Mouse (Mus musculus): Measurements from ENCODE around the gene Phf21a.
"Not testable (repeated sequence)": the region's sequence is repeated elsewhere in the genome, so short reads cannot be mapped to it uniquely, and the experiment has no call there.

Gene Phf21a

GRCm38 (mm10) chr2:92082196-92082595, 10.7 kb upstream of the Phf21a start:
- no peak for DNase-seq (ENCODE audit: low spot score in 2 of 2)

DNA sequence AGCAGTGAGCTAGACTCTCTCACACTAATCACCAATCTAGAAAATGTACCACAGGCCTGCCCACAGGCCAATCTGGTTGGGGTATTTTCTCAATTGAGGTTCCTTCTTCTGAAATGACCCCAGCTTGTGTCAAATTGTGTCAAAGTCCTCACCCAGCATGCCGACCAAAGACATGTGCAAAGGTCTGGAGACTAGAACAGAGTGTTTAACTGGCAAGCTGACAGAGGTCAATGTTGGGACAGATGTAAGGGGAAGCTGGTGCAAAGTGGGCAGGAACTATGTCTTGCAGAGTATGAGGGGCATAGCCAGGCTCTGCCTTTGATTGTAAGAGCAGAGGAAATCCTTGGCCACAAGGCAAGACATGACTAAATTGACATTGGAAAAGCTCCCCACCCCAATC, 7.2 kb upstream of the Phf21a start:
- no peak for DNase-seq (ENCODE audit: low spot score in 2 of 2)

DNA sequence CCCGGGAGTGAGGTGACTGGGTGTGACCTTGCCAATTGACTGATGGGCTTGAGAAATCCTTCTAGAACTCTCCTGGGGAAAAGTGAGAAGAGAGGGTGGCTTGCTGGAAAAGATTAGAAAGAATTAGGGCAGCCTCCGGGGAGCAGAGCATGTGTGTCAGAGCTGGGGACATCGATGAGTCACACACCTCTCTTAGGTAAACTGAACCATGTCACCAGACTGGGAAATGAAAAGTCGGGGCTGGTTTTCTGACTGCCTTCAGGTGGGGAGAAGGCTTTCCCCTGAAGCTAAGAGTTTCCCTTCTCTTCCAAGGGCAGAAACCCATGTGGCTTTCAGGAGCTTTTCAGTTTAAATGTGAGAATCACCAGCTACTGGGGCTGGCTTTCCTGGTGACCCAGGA, 5.9 kb upstream of the Phf21a start:
- no peak for DNase-seq (ENCODE audit: low spot score in 2 of 2)

DNA sequence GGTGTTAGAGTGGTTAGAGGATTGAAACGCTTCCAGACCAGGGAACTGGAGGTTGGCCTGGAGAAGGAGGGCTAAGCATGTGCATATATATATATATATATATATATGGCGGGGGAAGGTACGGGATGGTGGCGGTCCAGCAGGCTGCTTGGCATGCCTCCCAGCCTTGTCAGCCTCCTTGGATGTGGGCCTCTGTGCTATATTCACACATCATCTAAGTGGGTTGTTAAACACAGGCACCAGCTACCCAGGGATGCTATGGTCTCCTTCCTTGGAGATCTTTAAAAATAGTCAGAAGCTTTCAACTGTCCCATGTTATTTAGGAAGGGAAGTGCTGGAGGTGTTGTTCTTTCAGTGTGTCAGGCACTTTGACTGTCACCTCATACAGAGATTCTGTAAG, 3.1 kb upstream of the Phf21a start:
- no peak for DNase-seq (ENCODE audit: low spot score in 2 of 2)

DNA sequence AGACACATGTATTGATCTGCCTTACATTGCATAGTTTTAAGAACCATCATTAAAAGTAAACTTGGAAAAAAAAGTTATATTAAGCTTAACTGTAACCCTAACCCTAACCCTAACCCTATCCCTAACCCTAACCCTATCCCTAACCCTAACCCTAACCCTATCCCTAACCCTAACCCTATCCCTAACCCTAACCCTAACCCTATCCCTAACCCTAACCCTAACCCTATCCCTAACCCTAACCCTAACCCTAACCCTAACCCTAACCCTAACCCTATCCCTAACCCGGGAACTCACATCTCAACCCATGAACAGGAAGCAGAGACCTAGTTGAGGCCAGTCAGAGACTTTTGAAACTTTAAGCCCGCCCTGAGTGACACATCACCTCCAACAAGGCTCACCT, 586 bp downstream of the Phf21a start:
- not testable (repeated sequence) for DNase-seq (ENCODE audit: low spot score in 2 of 2)

- no peak for DNase-seq (ENCODE audit: low spot score in 2 of 2)
Observed at GRCm38 (mm10) chr2:92094078-92094477, 1.2 kb downstream of the Phf21a start.

- DNase-seq (ENCODE audit: low spot score in 2 of 2) = no peak
Observed at GRCm38 (mm10) chr2:92100768-92101167, 7.9 kb downstream of the Phf21a start.

GRCm38 (mm10) chr2:92124523-92124922, 31.6 kb downstream of the Phf21a start:
- DNase-seq (ENCODE audit: low spot score in 2 of 2) = no peak

DNA sequence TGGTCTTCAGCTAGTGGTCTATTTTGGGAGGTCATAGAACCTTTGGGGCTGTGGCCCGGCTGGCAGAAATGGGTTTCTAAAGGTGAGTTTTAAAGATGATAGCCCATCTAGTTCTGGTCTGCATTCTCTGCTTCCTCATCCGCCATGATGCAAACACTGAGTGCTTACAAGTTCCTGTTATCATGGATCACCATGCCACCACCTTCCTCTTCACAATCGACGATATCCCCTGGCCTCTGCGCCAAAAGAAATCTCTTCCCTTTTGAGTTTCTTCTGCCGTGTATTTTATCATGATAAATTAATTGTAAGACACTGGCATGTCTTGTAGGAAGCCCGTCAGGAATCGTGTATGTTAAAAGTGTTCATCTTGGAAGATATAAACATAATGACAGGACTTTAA, 32.4 kb downstream of the Phf21a start:
- DNase-seq (ENCODE audit: low spot score in 2 of 2) = no peak

GRCm38 (mm10) chr2:92130071-92130470, 37.2 kb downstream of the Phf21a start:
- no peak for DNase-seq (ENCODE audit: low spot score in 2 of 2)

- no peak for DNase-seq (ENCODE audit: low spot score in 2 of 2)
Observed at GRCm38 (mm10) chr2:92138736-92139135, 45.8 kb downstream of the Phf21a start.

DNA sequence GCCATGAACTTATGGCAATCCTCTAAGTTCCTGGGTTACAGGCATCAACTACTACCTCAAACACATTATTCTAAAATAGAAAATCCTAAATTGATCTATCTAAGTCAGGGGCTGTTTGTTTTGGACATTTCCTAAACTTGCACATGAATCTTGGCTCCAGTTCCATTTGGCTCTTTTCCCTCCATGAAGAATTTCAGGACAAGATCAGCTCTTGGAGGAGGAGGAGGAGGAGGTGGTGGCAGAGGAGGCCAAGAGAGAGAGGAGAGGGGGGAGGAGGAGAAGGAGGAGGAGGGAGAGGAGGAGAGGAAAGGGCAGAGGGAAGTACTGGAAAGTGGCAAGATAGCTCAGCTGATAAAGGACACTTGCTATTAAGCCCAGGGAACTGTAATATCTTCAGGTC, 46.4 kb downstream of the Phf21a start:
- no peak for DNase-seq (ENCODE audit: low spot score in 2 of 2)

DNA sequence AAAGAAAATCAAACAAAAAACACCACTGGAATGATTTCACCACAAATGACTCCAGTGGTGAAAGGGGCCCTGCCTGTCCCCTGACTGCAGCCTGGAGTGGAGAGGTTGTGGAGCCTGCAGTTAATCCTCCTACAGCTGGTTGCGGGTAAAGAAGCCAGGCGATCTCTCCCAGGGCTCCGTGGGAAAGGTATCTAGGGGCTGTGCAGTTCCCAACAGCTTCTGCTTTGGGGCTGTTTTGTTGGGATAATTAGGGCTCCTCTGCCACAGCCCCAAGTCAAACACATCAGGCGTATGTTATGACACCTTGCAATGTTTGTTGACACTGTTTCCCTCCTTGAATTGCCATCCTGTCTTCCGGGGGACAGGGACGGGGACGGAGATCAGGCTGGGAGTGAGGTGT, 47.5 kb downstream of the Phf21a start:
- DNase-seq (ENCODE audit: low spot score in 2 of 2) = no peak

DNA sequence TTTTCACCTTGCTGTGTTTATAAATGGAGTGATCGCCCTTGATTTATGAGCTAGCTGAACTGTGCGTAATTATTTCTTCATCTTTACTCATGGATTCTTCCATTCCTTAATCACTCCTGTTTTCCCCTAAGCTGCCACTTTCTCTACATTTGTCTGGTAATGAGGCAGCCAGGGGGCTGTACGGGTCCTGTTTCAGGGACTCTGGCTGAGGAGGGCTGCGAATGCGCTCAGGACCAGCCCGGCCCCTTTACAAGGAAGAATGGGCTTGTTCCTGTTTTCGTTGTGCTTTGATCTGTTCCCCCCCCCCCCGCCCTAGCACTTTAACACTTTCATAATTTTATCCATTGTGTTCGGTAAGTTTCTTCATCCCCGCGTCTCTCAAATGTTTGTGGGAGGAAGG, 48.2 kb downstream of the Phf21a start:
- DNase-seq (ENCODE audit: low spot score in 2 of 2) = no peak

DNA sequence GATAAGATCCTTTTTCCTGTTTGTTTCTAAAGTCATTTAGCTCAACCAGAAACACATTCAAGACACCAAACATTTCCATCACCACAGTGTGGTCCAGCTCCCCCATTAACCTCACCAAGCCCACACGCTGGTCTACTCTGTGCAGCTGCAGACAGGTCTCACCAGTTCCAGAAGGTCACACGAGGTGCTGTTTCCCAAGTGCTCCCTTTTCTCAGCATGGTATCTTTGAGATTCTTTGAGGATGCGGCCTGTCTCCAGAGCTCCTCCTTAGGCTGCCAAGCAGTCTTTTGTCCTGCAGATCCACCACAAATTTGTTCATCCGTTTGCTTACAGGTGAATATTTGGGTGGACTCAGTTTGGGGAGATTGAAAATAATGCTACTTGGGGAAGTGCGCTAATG, 51.0 kb downstream of the Phf21a start:
- no peak for DNase-seq (ENCODE audit: low spot score in 2 of 2)

GRCm38 (mm10) chr2:92147925-92148750, 55.2 kb downstream of the Phf21a start:
- not testable (repeated sequence) for DNase-seq (ENCODE audit: low spot score in 2 of 2)

GRCm38 (mm10) chr2:92164291-92164690, 71.4 kb downstream of the Phf21a start:
- no peak for DNase-seq (ENCODE audit: low spot score in 2 of 2)

DNA sequence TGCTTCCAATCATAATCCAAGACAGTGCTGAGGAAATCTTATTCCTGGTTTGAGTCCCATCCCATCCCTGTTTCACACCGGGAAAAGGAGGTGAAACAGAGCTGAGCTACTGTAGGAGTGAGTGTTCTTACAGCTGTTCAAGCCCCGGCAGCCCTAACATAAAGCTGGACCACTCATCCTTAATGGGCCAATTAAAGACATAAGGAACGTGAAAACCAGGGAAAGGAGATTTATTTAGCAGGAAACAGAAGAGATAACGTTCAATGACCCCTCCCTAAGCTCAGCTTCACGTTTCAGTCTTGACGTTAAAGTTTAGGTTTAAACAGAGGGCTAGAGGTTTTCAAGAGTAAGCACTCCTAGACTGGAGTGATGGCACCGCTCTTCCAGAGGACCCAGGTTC, 74.0 kb downstream of the Phf21a start:
- no peak for DNase-seq (ENCODE audit: low spot score in 2 of 2)

GRCm38 (mm10) chr2:92171046-92171643, 78.2 kb downstream of the Phf21a start:
- DNase-seq (ENCODE audit: low spot score in 2 of 2) = no peak

DNA sequence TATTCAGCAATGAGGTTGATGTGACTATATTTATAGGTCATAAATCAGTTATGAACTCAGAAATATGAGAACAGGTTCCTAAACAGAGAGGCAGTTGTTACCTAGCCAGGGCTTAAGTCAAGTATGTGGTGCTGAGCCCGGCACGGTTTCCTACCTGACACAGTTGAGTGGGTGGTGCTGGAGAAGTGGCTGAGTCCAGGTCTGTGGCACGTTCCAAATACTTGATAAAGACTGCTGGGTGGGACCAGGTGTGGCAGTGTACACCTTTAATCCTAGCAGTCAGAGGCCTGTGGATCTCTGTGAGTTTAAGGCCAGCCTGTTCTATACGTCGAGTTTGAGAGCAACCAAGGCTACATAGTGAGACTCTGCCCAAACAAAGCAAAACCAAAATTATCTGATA, 79.4 kb downstream of the Phf21a start:
- no peak for DNase-seq (ENCODE audit: low spot score in 2 of 2)

DNA sequence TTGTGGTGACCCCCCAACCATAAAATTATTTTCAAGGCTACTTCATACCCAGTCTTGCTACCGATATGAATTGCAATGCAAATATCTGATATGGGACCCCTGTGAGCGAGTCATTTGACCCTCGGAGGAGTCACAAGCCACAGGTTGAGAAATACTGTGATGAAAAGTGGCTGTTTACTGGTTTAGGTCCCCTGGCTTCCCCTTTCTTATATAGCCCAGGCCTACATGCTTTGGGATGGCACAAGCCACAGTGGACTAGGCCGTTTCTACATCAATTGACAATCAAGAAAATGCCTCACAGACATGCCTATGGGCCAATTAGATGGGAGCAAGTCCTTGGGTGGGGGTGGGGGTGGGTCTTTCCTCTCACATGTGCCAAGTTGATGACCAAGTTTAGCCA, 80.3 kb downstream of the Phf21a start:
- DNase-seq (ENCODE audit: low spot score in 2 of 2) = no peak

DNA sequence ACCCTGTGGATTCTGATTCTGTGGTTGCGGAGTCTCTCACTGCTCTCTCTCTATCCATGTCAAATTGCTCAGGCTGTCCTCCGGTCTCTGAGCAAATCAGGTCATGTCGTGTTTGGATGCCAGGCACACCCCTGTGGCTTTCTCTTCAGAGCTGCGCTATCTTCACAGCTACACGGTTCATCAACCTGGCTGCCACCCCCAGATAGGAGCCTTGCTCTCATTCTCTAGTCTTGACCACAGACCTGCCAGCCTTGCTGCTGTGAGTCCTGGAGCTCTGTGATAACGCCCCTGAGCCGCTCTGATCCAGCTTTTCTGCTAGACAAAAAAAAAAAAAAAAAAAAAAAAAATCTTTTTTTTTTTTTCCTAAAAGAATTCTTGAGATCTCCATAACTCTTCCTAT, 81.3 kb downstream of the Phf21a start:
- no peak for DNase-seq (ENCODE audit: low spot score in 2 of 2)

GRCm38 (mm10) chr2:92175002-92175401, 82.1 kb downstream of the Phf21a start:
- no peak for DNase-seq (ENCODE audit: low spot score in 2 of 2)

- no peak for DNase-seq (ENCODE audit: low spot score in 2 of 2)
Observed at GRCm38 (mm10) chr2:92176292-92176691, 83.4 kb downstream of the Phf21a start.
